Mouse (Mus musculus) heart, postnatal 0 days (tissue): ENCODE measurements at regions not wholly inside any gene's neighbourhood (a gene's known extent, or its start where the extent isn't known, plus 50 kb on each side); places are given as distances from the start of the nearest gene placed in this dataset.

Source experiments
- CTCF ChIP-seq: IDR thresholded peaks from 2 replicates; pipeline ENCODE4 v1.5.1; 2016; ENCODE audit warnings: antibody characterized with exemption, control low read depth, low read depth
- EP300 ChIP-seq: IDR thresholded peaks from 2 replicates; pipeline ENCODE4 v1.6.1; 2016; ENCODE audit warnings: antibody characterized with exemption, low read depth

- TF ChIP-seq CTCF: no peak
- no peak for TF ChIP-seq EP300
Measured at GRCm38 (mm10) chr1:169160220-169160619, 371.0 kb downstream of the Nuf2 start.
